Mouse (Mus musculus) stomach, postnatal 0 days (tissue): ENCODE measurements at regions not wholly inside any gene's neighbourhood (a gene's known extent, or its start where the extent isn't known, plus 50 kb on each side); places are given as distances from the start of the nearest gene placed in this dataset.

Source experiments
- ATAC-seq: fragments of 200-750 bp; cut with Nextera tagmentation; 2 replicates; pipeline ENCODE4 v1.8.0; 2017; ENCODE audit not compliant: low FRiP score, low TSS enrichment
- DNase-seq: peaks from one replicate; pipeline ENCODE4 v3.0.0-alpha.2; 2016; ENCODE audit warnings: low spot score
- H3K27ac ChIP-seq: fragments of 300-500 bp; sonication (generic); replicated peaks from 2 replicates; pipeline ENCODE4 v1.5.1; 2014; ENCODE audit warnings: mild to moderate bottlenecking, control low read depth
- H3K27me3 ChIP-seq: fragments of 300-500 bp; sonication (generic); 2 replicates; pipeline ENCODE4 v1.6.1; 2014; ENCODE audit warnings: low read length; ENCODE audit not compliant: control insufficient read depth, insufficient read depth
- H3K36me3 ChIP-seq: fragments of 300-500 bp; sonication (generic); 2 replicates; pipeline ENCODE4 v1.6.1; 2014; ENCODE audit warnings: low read length, mixed read lengths; ENCODE audit not compliant: control insufficient read depth, insufficient read depth
- H3K4me1 ChIP-seq: fragments of 300-500 bp; sonication (generic); replicated peaks from 2 replicates; pipeline ENCODE4 v1.6.1; 2014; ENCODE audit warnings: antibody characterized with exemption; ENCODE audit not compliant: control insufficient read depth, insufficient read depth
- H3K4me2 ChIP-seq: fragments of 300-500 bp; sonication (generic); replicated peaks from 2 replicates; pipeline ENCODE4 v1.6.1; 2014; ENCODE audit warnings: low read depth, mild to moderate bottlenecking, control low read depth, moderate library complexity
- H3K4me3 ChIP-seq: fragments of 300-500 bp; sonication (generic); 2 replicates; pipeline ENCODE4 v1.5.1; 2014; ENCODE audit warnings: low read depth, low read length, control low read depth
- H3K9ac ChIP-seq: fragments of 300-500 bp; sonication (generic); 2 replicates; pipeline ENCODE4 v1.6.1; 2014; ENCODE audit warnings: mild to moderate bottlenecking, low read length, control low read depth, mixed read lengths
- H3K9me3 ChIP-seq: fragments of 300-500 bp; sonication (generic); 2 replicates; pipeline ENCODE4 v1.6.1; 2016; ENCODE audit warnings: low read length; ENCODE audit not compliant: control insufficient read depth
- CTCF ChIP-seq: IDR thresholded peaks from 2 replicates; pipeline ENCODE4 v1.5.1; 2016; ENCODE audit warnings: antibody characterized with exemption, low read depth, mild to moderate bottlenecking, moderate library complexity
- EP300 ChIP-seq: optimal IDR thresholded peaks from 2 replicates; pipeline ENCODE3; 2016; ENCODE audit warnings: antibody characterized with exemption
- WGBS: fragments of 180-500 bp; shearing (Covaris S2); extraction: QIAGEN DNeasy Blood & Tissue Kit; methylation state at CpG from one replicate; pipeline ENCODE4 v1.1.7; 2014; 5-methylcytosine and 5-hydroxymethylcytosine counted together

DNA sequence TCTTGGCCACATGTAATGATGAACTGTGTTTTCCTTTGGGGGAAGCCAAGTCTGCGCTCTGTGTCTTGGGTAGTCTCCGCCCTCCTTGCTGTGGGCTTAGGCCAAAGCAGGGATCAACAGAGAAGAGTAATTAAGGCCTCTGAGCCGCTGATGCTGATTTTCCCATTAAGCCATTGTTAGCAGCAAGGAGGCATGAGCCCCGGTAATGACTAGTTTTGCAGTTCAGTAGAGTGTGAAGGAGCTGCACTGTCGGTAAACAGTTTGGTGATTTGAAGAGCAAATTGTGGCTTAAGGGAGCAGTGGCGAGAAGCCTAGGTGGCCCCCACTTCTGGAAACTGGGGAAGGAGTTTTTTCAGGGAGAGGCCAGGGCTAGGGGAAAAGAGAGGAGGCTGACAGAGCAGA, 69.2 kb upstream of the Hpcal1 start:
- no peaks in the 10 kb centered on the region for H3K4me1 ChIP-seq
- H3K4me2 ChIP-seq, result no peak overlapping the region
- no peaks in the 10 kb centered on the region for H3K27me3 ChIP-seq
- TF ChIP-seq CTCF (no peak), EP300 (no peak)
- H3K36me3 ChIP-seq, result no peaks in the 10 kb centered on the region
- no peak for DNase-seq
- no peak overlapping the region for H3K9ac ChIP-seq
- no peaks in the 10 kb centered on the region for H3K9me3 ChIP-seq
- 57% methylated on average over 6 of the region's 6 CpGs for WGBS
- no peak overlapping the region for H3K27ac ChIP-seq
- ATAC-seq, result no peak
- no peak overlapping the region for H3K4me3 ChIP-seq

DNA sequence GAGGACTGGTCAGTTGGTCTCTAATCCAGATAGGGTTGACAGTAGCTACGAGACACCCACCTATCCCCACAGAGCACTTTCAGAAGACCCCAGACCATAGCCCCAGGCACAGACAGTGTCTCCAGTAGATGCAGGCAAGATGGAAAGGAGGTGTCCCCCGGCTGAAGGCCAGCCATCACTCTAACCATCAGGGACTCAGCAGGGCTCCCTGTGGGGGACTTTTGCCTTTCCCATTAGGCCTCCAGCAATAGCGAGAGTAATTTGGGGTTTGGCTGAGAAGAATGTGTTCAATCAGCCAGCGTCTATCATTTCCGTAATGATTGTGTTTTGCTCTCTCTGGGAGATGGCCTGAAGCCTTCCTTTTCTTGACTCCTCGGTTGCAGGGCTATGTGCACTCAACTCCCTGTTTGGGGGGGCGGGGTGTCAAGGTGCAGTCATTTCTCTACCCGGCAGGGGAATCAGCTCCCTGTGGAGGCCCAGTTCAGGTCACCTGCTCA, 68.1 kb upstream of the Hpcal1 start:
- Histone ChIP-seq H3K4me3 (no peak overlapping the region), H3K9ac (no peak overlapping the region), H3K27me3 (no peaks in the 10 kb centered on the region), H3K4me1 (no peaks in the 10 kb centered on the region), H3K27ac (no peak overlapping the region), H3K9me3 (no peaks in the 10 kb centered on the region), H3K4me2 (no peak overlapping the region), H3K36me3 (no peaks in the 10 kb centered on the region)
- ATAC-seq, result no peak
- TF ChIP-seq CTCF (no peak), EP300 (no peak)
- WGBS, result 76% methylated on average over 8 of the region's 8 CpGs
- DNase-seq, result no peak

DNA sequence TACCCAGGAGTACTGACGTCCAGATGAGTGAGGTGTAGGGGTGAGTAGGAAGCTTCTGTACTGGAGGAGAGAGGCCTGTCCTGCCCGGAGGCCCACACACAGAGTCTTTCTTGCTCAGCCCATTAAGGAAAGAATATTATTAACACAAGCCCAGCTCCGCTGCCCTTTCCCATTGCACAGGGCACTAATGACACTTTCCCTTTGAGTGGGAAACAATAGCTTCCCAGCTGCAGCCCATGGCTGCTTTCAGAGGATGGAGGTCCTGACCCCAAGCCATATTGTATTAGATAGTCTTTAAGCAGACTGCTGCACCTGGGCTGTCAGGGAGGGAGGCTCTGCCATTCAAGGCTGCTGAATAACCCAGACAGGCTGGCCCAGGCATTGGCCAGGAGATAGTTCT, 64.6 kb upstream of the Hpcal1 start:
- H3K27me3 ChIP-seq, result no peaks in the 10 kb centered on the region
- H3K4me1 ChIP-seq, result no peaks in the 10 kb centered on the region
- H3K27ac ChIP-seq, result no peak overlapping the region
- 34% methylated on average over 3 of the region's 3 CpGs for WGBS
- no peak for ATAC-seq
- no peak for DNase-seq
- no peaks in the 10 kb centered on the region for H3K9me3 ChIP-seq
- TF ChIP-seq CTCF (no peak), EP300 (no peak)
- H3K36me3 ChIP-seq, result no peaks in the 10 kb centered on the region
- H3K9ac ChIP-seq, result no peak overlapping the region
- no peak overlapping the region for H3K4me3 ChIP-seq
- H3K4me2 ChIP-seq, result no peak overlapping the region

DNA sequence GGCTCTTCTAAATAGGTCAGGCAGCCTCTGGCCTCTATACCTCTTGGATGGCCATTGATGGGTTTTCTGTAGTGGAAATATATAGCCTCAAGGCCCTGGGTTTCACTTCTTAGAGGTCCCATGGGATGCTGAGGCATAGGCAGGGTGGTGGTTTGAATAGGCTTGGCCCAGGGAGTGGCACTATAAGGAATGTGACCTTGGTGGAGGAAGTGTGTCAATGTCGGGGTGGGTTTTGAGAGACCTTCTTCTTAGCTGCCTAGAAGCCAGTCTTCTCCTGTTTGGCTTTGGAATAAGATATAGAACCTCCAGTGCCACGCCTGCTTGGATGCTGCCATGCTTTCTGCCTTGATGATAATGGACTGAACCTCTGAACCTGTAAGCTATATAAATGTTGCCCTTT, 59.5 kb upstream of the Hpcal1 start:
- H3K9ac ChIP-seq, result no peak overlapping the region
- H3K9me3 ChIP-seq, result no peaks in the 10 kb centered on the region
- H3K27ac ChIP-seq, result no peak overlapping the region
- ATAC-seq, result no peak
- no peaks in the 10 kb centered on the region for H3K36me3 ChIP-seq
- no peaks in the 10 kb centered on the region for H3K4me1 ChIP-seq
- no peak for DNase-seq
- 85% methylated on average over 2 of the region's 2 CpGs for WGBS
- no peak overlapping the region for H3K4me2 ChIP-seq
- TF ChIP-seq EP300 (no peak), CTCF (no peak)
- no peaks in the 10 kb centered on the region for H3K27me3 ChIP-seq
- no peak overlapping the region for H3K4me3 ChIP-seq

DNA sequence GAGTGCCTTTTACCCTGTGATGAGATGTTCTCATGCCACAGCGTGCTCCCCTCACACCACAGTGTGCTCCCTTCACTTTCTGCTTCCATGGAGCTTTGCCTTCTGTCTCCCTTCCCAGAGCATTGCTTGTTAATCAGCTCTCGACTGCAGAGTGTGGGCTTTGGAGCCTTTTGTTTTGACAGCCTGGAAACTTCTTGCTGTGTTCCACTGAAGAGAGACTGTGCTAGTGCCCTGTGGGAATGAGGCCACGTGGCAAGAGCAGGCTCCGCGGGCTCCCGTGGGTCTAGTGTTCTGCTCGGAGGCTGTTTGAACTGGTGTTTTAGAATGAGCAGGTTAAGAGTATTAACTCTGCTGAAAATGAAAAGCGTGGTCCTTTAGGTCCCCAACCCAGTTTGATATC, 54.5 kb upstream of the Hpcal1 start:
- TF ChIP-seq CTCF, result no peak
- TF ChIP-seq EP300, result no peak
- H3K9me3 ChIP-seq, result no peaks in the 10 kb centered on the region
- H3K4me2 ChIP-seq, result no peak overlapping the region
- no peaks in the 10 kb centered on the region; the same call in 1 of the 2 replicates for H3K4me1 ChIP-seq
- H3K9ac ChIP-seq, result no peak overlapping the region
- no peaks in the 10 kb centered on the region for H3K27me3 ChIP-seq
- 59% methylated on average over 8 of the region's 8 CpGs for WGBS
- peak overlapping the region; percentile 31; the same call in 1 of the 2 replicates for H3K27ac ChIP-seq
- ATAC-seq (peak; percentile 25; the same call in 1 of the 2 replicates), DNase-seq (no peak)
- no peak overlapping the region for H3K4me3 ChIP-seq
- no peaks in the 10 kb centered on the region for H3K36me3 ChIP-seq

DNA sequence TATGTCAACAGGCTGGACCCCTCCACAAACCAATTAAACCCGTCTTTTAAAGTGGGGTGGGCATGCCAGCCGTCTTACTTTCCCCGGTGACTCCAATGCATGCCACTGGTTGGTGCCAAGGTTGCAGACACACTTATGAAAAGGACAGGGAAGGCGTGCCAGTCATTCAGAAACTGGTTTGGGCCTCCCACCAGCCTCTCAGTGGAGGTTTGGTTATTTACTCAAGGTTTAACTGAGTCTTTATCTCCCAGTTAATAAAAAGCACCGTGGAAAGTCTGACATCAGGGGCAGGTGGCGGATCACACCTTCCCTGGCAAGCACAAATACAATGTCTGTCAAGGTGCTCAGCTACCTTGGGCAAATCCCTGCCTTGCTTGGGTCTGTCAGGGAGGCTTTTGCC, 54.1 kb upstream of the Hpcal1 start:
- no peak for TF ChIP-seq EP300
- no peak for TF ChIP-seq CTCF
- Histone ChIP-seq H3K4me2 (no peak overlapping the region), H3K9ac (no peak overlapping the region), H3K4me1 (no peaks in the 10 kb centered on the region; the same call in 1 of the 2 replicates), H3K9me3 (no peaks in the 10 kb centered on the region), H3K36me3 (no peaks in the 10 kb centered on the region), H3K4me3 (no peak overlapping the region), H3K27ac (no peak overlapping the region), H3K27me3 (no peaks in the 10 kb centered on the region)
- peak; percentile 88 for ATAC-seq
- peak; percentile 65 for DNase-seq
- 58% methylated on average over 6 of the region's 6 CpGs for WGBS
